Mouse (Mus musculus) forebrain, postnatal 0 days (tissue): ENCODE measurements around the gene Bptf. TPM values are rescaled to one million over a fixed set of nuclear protein-coding genes. Genes with fewer than 3 reads are reported as not detected.

ENCODE experiments used
- ATAC-seq: fragments of 200-750 bp; cut with Nextera tagmentation; 2 replicates; pipeline ENCODE4 v1.8.0; 2017; ENCODE audit warnings: mild to moderate bottlenecking, moderate library complexity
- DNase-seq: peaks from one replicate; pipeline ENCODE4 v3.0.0-alpha.2; 2015
- H3K27ac ChIP-seq: fragments of 300-500 bp; sonication (generic); 2 replicates; pipeline ENCODE4 v1.5.1; 2014; ENCODE audit warnings: low read depth, mild to moderate bottlenecking, antibody characterized with exemption, low read length, moderate library complexity, mixed read lengths
- H3K27me3 ChIP-seq: fragments of 300-500 bp; sonication (generic); 2 replicates; pipeline ENCODE4 v1.6.1; 2014; ENCODE audit warnings: mild to moderate bottlenecking, low read length, mixed read lengths; ENCODE audit not compliant: insufficient read depth
- H3K36me3 ChIP-seq: fragments of 300-500 bp; sonication (generic); 2 replicates; pipeline ENCODE4 v1.6.1; 2014; ENCODE audit warnings: mild to moderate bottlenecking, moderate library complexity; ENCODE audit not compliant: insufficient read depth
- H3K4me1 ChIP-seq: fragments of 300-500 bp; sonication (generic); 2 replicates; pipeline ENCODE4 v1.6.1; 2014; ENCODE audit warnings: antibody characterized with exemption; ENCODE audit not compliant: insufficient read depth
- H3K4me2 ChIP-seq: fragments of 300-500 bp; sonication (generic); 2 replicates; pipeline ENCODE4 v1.6.1; 2014; ENCODE audit warnings: low read depth, mild to moderate bottlenecking, moderate library complexity
- H3K4me3 ChIP-seq: fragments of 300-500 bp; sonication (generic); 2 replicates; pipeline ENCODE4 v1.5.1; 2014; ENCODE audit warnings: low read depth, low read length, mixed read lengths
- H3K9ac ChIP-seq: fragments of 300-500 bp; sonication (generic); 2 replicates; pipeline ENCODE4 v1.6.1; 2014; ENCODE audit warnings: mild to moderate bottlenecking
- H3K9me3 ChIP-seq: fragments of 300-500 bp; sonication (generic); 2 replicates; pipeline ENCODE4 v1.6.1; 2016; ENCODE audit warnings: low read length
- CTCF ChIP-seq: sonication (generic); IDR thresholded peaks from 2 replicates; pipeline ENCODE4 v1.5.1; 2016; ENCODE audit warnings: antibody characterized with exemption, control low read depth, low read depth
- WGBS: fragments of 180-500 bp; shearing (Covaris S2); extraction: QIAGEN DNeasy Blood & Tissue Kit; methylation state at CpG from one replicate; pipeline ENCODE4 v1.1.7; 2014; 5-methylcytosine and 5-hydroxymethylcytosine counted together
- polyA plus RNA-seq: library from polyadenylated mRNA; unstranded; fragments of >200 nt; fragmentation: Nextera tagmentation; extraction: Ambion mirVana; gene quantifications from 2 replicates; pipeline ENCODE4 v1.2.1, GENCODE M21; 2015
- total RNA-seq: library from RNA; depleted of rRNA; stranded (reverse); fragments of >200 nt; gene quantifications from 2 replicates; pipeline ENCODE4 v1.2.3, GENCODE M21; 2014; rRNA removed

The Bptf gene
- total RNA-seq (42.9 and 52.6 TPM in 2 replicates), polyA plus RNA-seq (11.0 and 17.2 TPM in 2 replicates)

DNA sequence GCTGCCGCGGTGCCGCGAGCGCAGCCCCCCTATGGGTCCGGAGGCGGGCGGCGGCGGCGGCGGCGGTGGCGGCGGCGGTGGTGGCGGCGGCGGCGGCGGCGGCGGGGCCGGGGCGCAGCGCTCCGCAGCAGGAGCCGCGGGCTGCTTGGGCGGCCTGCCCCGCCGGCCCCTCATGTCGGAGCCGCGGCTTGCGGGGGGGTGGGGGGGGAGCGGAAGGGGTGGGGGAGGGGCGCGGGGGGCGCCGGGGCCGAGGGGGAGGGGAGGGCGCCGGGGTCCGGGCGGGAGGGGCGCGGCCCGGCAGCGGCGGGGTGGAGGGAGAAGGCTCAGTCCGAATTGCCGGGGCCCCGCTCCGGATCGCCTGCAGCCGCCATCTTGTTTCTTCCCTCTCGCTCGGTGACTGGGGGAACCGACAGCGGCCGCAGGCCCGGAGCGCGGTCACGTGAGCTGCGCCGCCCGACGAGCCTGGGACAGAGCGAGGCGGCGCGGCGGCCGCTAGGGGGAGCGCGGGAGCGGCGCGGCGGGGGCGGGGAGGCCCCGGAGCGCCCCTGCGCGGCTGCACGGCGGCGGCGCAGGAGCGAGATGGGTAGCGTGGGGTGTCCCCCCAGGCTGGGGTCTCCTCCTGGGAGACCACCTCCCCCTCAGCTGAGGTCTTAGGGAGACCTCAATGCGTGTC lies at the start of gene Bptf:
Bptf (minus strand) TSS at position 379 of the 673 bp plus-strand sequence.
- peak within 1 kb of the TSS; percentile 95 for H3K27ac ChIP-seq
- peaks cover 10% of the 10 kb centered on the region; the same call in 1 of the 2 replicates for H3K4me1 ChIP-seq
- under 1% methylated on average over 29 of the region's 94 CpGs for WGBS
- no peaks in the 10 kb centered on the region for H3K36me3 ChIP-seq
- H3K4me2 ChIP-seq = peak within 1 kb of the TSS; percentile 82
- H3K9me3 ChIP-seq = no peaks in the 10 kb centered on the region
- H3K27me3 ChIP-seq = no peaks in the 10 kb centered on the region
- peak within 1 kb of the TSS; percentile 98 for H3K4me3 ChIP-seq
- TF ChIP-seq CTCF = peak; percentile 71
- H3K9ac ChIP-seq = peak within 1 kb of the TSS; percentile 96
- DNase-seq (peak; percentile 95), ATAC-seq (peak; percentile 99)

DNA sequence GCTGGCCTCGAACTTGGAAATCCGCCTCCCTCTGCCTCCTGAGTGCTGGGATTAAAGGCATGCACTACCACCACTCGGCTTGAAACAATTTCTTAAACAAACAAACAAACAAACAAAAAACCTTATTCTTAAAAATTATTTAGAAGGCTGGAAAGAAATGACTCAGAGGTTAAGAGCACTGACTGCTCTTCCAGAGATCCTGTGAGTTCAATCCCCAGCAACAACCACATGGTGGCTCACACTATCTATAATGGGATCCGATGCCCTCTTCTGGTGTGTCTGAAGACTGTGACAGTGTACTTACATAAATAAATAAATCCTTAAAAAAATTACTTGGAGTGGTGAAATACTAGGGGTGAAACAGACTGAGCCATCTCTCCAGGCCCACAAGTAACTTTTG lies 29.3 kb upstream of the Bptf start:
- H3K4me2 ChIP-seq = no peak overlapping the region
- no peaks in the 10 kb centered on the region for H3K9me3 ChIP-seq
- DNase-seq (no peak), ATAC-seq (no peak)
- H3K27ac ChIP-seq = no peak overlapping the region
- H3K27me3 ChIP-seq = no peaks in the 10 kb centered on the region
- no peak for TF ChIP-seq CTCF
- H3K9ac ChIP-seq = no peak overlapping the region
- H3K4me3 ChIP-seq = no peak overlapping the region
- H3K36me3 ChIP-seq = 0 out of 2 replicates have a peak, but pooled peaks cover 5% of the 10 kb centered on the region
- H3K4me1 ChIP-seq = no peaks in the 10 kb centered on the region
- WGBS = 84% methylated on average over 4 of the region's 4 CpGs

DNA sequence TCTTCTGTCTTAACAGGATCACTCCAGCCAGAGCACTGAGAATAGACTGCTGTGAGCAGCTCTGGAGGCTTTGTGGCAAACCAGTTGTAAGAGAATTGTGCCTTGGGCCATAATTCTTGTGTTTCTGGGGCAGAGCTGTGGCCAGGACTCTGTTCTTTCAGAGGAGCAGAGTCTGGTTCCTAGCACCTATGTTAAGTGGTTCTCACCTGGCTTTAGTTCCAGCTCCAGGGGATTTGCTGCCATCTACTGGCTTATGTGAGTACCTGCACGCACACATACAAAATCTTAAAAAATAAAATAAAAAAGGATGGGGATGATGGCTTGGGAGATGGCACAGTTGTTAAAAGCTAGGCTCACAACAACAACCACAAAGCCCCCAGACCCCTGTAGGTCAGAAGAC lies 27.1 kb upstream of the Bptf start:
- H3K9ac ChIP-seq = no peak overlapping the region
- H3K9me3 ChIP-seq = no peaks in the 10 kb centered on the region
- no peak overlapping the region for H3K27ac ChIP-seq
- no peaks in the 10 kb centered on the region for H3K36me3 ChIP-seq
- no peak for DNase-seq
- no peak for ATAC-seq
- H3K4me1 ChIP-seq = no peaks in the 10 kb centered on the region
- peak; percentile 43 for TF ChIP-seq CTCF
- no peak overlapping the region for H3K4me3 ChIP-seq
- WGBS = 44% methylated on average over 1 of the region's 1 CpGs
- H3K4me2 ChIP-seq = no peak overlapping the region
- H3K27me3 ChIP-seq = no peaks in the 10 kb centered on the region

DNA sequence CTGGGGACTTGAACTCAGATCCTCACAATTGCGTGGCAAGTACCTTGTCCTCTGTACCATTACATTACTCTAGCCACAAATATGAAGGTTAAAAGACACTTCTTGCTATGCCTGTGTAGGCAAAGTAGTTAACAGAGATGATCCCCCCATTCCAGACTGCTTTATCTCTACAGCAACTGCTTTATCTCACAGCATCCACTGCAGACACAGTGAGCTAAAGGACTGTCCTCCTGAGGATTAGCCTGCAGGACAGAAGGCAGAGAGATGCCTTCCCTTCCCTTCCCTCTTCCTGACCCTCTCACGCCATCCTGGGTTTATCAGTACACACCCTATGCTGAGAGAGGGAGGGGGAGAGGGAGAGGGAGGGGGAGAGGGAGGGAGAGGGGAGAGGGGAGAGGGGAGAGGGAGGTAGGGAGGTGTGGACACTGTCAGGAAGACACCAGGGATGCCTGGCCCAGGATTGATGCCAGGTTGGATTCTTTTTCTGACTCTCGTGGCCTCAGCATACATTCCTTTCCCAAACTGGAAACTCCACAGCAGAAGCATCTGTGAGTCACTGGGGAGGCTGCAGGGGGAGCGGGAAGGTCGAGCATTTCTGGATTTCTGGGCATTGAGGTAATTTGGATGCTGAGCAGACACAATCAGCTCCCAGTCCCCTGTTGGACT lies 25.2 kb upstream of the Bptf start:
- H3K9me3 ChIP-seq = no peaks in the 10 kb centered on the region
- WGBS = 66% methylated on average over 4 of the region's 5 CpGs
- DNase-seq = no peak
- H3K9ac ChIP-seq = no peak overlapping the region
- H3K4me3 ChIP-seq = no peak overlapping the region
- H3K36me3 ChIP-seq = no peaks in the 10 kb centered on the region
- no peak overlapping the region for H3K4me2 ChIP-seq
- H3K4me1 ChIP-seq = no peaks in the 10 kb centered on the region
- ATAC-seq = no peak
- no peak overlapping the region for H3K27ac ChIP-seq
- TF ChIP-seq CTCF = no peak
- no peaks in the 10 kb centered on the region for H3K27me3 ChIP-seq

DNA sequence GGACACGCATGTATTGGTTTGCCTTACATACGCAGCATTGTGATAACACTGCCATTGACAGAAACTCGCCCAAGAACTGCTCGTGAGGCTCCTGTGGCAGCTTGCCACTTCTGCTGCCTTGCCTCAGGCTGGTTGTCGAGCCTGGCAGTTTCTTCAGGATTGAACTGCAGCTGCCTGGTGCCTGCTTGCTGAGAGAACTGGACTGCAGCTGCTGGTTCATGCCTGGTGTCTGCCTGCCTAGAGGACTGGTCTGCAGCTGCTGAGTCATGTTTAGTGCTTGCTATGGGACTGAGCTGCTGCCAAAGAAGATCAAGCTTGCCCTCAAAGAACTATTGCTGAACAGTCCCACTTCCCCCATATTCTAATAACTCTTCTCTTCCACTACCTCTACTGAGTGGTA lies 23.4 kb upstream of the Bptf start:
- no peak for TF ChIP-seq CTCF
- no peak overlapping the region for H3K4me3 ChIP-seq
- H3K9ac ChIP-seq = no peak overlapping the region
- no peaks in the 10 kb centered on the region for H3K36me3 ChIP-seq
- ATAC-seq (no peak), DNase-seq (no peak)
- H3K27ac ChIP-seq = no peak overlapping the region
- H3K4me2 ChIP-seq = no peak overlapping the region
- H3K4me1 ChIP-seq = no peaks in the 10 kb centered on the region
- H3K9me3 ChIP-seq = no peaks in the 10 kb centered on the region
- 64% methylated on average over 5 of the region's 5 CpGs for WGBS
- H3K27me3 ChIP-seq = no peaks in the 10 kb centered on the region

DNA sequence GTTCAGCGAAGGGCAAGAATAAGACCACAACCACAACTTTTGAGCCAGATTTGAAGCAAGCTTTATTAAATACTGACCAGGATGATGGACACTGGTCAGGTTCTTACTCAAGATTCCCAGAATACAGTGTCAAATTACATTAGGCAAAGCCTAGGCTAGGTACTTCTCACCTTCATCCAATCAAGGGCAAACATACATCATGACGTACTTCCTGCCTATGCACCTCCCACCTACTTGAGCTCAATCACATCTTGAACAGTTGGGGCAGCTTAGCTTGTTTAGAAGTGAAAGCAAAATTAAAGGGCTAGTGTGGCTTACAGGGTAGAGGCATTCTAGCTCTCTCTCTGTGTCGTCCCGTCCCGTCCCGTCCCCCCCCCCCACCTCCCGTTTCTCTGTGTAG lies 22.5 kb upstream of the Bptf start:
- no peak for ATAC-seq
- 93% methylated on average over 7 of the region's 7 CpGs for WGBS
- Histone ChIP-seq H3K27me3 (no peaks in the 10 kb centered on the region), H3K4me3 (no peak overlapping the region), H3K4me1 (no peaks in the 10 kb centered on the region), H3K9me3 (no peaks in the 10 kb centered on the region), H3K36me3 (no peaks in the 10 kb centered on the region), H3K9ac (no peak overlapping the region), H3K27ac (no peak overlapping the region), H3K4me2 (no peak overlapping the region)
- no peak for TF ChIP-seq CTCF
- no peak for DNase-seq

DNA sequence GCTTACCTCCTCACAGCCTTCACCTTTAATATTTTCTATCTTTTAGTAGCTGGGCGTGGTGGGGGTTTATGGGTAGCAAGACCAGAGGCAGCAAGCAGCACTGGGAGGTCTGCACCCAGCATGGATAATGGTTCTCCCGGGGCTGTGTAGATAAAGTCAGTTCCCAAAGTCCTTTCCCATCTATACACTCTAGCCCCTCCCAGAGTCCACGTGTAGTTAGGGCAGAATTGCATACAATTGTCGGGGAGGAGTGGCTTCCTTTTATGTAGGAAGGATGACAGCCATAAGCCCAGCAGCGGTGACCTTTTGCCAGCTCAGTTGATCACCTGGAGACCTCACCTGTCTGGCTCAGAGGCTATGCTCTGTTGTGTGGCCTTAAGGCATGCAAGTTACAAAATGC lies 21.7 kb upstream of the Bptf start:
- no peak for TF ChIP-seq CTCF
- ATAC-seq (no peak), DNase-seq (no peak)
- H3K4me1 ChIP-seq = no peaks in the 10 kb centered on the region
- H3K27me3 ChIP-seq = no peaks in the 10 kb centered on the region
- H3K4me3 ChIP-seq = no peak overlapping the region
- no peak overlapping the region for H3K27ac ChIP-seq
- 82% methylated on average over 5 of the region's 5 CpGs for WGBS
- H3K9ac ChIP-seq = no peak overlapping the region
- H3K4me2 ChIP-seq = no peak overlapping the region
- H3K36me3 ChIP-seq = no peaks in the 10 kb centered on the region
- no peaks in the 10 kb centered on the region for H3K9me3 ChIP-seq
